Mouse (Mus musculus) C2C12 (cell line): ENCODE measurements around the gene 1700025G04Rik.

Source experiments
- CTCF ChIP-seq: IDR thresholded peaks from one replicate; pipeline ENCODE4 v1.5.1; 2011; ENCODE audit not compliant: control insufficient read depth, insufficient read depth, insufficient read length
- MYOD1 ChIP-seq: IDR thresholded peaks from one replicate; pipeline ENCODE4 v1.6.1; 2011; ENCODE audit warnings: low read depth; ENCODE audit not compliant: control insufficient read depth, insufficient read length
- MYOG ChIP-seq: IDR thresholded peaks from one replicate; pipeline ENCODE4 v1.6.1; 2011; ENCODE audit not compliant: control insufficient read depth, insufficient read length; ENCODE audit errors: extremely low read depth
- USF1 ChIP-seq: IDR thresholded peaks from one replicate; pipeline ENCODE4 v1.6.1; 2011; ENCODE audit warnings: low read depth, mild to moderate bottlenecking, control low read depth, moderate library complexity

GRCm38 (mm10) chr1:151879308-151879850 is 210.5 kb downstream of the 1700025G04Rik start:
- TF ChIP-seq CTCF (no peak), MYOG (no peak), MYOD1 (no peak), USF1 (no peak)
